Mouse (Mus musculus): ENCODE measurements around the gene Gm21874. TPM values are rescaled to one million over a fixed set of nuclear protein-coding genes. Genes with fewer than 3 reads are reported as not detected.
"Not testable (repeated sequence)": the region's sequence is repeated elsewhere in the genome, so short reads cannot be mapped to it uniquely, and the experiment has no call there.

Gene Gm21874
- polyA plus RNA-seq (2011; ENCODE audit: insufficient read length, low read depth, missing spikeins) = not detected in 2 replicates

DNA sequence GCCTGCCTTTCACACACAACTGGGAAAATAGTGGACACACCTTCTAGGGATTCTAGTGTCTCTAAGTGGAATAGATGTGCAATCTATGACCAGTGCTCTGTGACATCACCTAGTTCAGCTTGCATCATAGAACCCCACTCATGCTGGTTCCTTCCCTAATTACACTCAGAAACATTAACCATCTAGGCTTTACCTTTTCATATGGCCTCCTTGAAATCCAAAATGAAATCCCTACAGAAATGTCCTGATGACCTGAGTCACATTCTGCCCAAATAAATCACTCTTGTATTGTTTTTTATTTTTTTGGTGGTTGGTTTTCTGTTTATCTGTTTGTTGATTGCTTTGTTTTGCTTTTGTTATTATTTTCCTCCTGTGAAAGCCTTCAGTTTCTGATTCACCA lies at the start of gene Gm21874:
Gene Gm21874 (minus strand): TSS at position 101 of the 400 bp plus-strand sequence.
- H3K4me1 ChIP-seq (ENCODE audit: control insufficient read depth, insufficient read depth, low read length); H3K27ac ChIP-seq (ENCODE audit: insufficient read depth, low read length); H3K4me3 ChIP-seq (ENCODE audit: insufficient read depth, low read length): not testable (repeated sequence)

Other genes starting within 250 kb of the Gm21874 start
- gene Gm21721, start 214.0 kb downstream of the Gm21874 start, polyA plus RNA-seq (2011; ENCODE audit: insufficient read length, low read depth, missing spikeins) = not detected in 2 replicates
- gene Gm21812, start 69.0 kb downstream of the Gm21874 start, polyA plus RNA-seq (2011; ENCODE audit: insufficient read length, low read depth, missing spikeins) = not detected in 2 replicates

All from embryonic fibroblast, embryonic 13.5 days (primary cell).